Mouse (Mus musculus) embryonic facial prominence, embryonic 10.5 days (tissue): ENCODE measurements around the gene Anks1b. TPM values are rescaled to one million over a fixed set of nuclear protein-coding genes. Genes with fewer than 3 reads are reported as not detected.

Source experiments
- DNase-seq: peaks from one replicate; pipeline ENCODE4 v3.0.0-alpha.2; 2017; ENCODE audit warnings: low spot score
- H3K27ac ChIP-seq: fragments of 300-500 bp; sonication (generic); replicated peaks from 2 replicates; pipeline ENCODE4 v1.5.1; 2016; ENCODE audit warnings: mild to moderate bottlenecking
- H3K27me3 ChIP-seq: fragments of 300-500 bp; sonication (generic); replicated peaks from 2 replicates; pipeline ENCODE4 v1.6.1; 2016; ENCODE audit warnings: low read depth, mild to moderate bottlenecking; ENCODE audit not compliant: poor library complexity, severe bottlenecking
- H3K36me3 ChIP-seq: fragments of 300-500 bp; sonication (generic); replicated peaks from 2 replicates; pipeline ENCODE4 v1.6.1; 2016; ENCODE audit warnings: mild to moderate bottlenecking, moderate library complexity
- H3K4me1 ChIP-seq: fragments of 300-500 bp; sonication (generic); 2 replicates; pipeline ENCODE4 v1.6.1; 2016
- H3K4me3 ChIP-seq: fragments of 300-500 bp; sonication (generic); 2 replicates; pipeline ENCODE4 v1.5.1; 2016; ENCODE audit warnings: mild to moderate bottlenecking, moderate library complexity
- H3K9me3 ChIP-seq: fragments of 300-500 bp; sonication (generic); 2 replicates; pipeline ENCODE4 v1.6.1; 2016; ENCODE audit warnings: mild to moderate bottlenecking
- WGBS: fragments of 180-500 bp; shearing (Covaris S2); methylation state at CpG from one replicate; pipeline ENCODE4 v1.1.7; 2016; 5-methylcytosine and 5-hydroxymethylcytosine counted together
- polyA plus RNA-seq: library from polyadenylated mRNA; unstranded; fragments of >200 nt; fragmentation: Nextera tagmentation; extraction: Ambion mirVana; gene quantifications from 2 replicates; pipeline ENCODE4 v1.2.1, GENCODE M21; 2016

The Anks1b gene
- polyA plus RNA-seq, 1 experiment from 2014 or later, result 1.6 TPM

GRCm38 (mm10) chr10:90830591-90831287 is 957.4 kb downstream of the Anks1b start:
- Histone ChIP-seq H3K4me3 (peak overlapping the region; percentile 73), H3K36me3 (no peaks in the 10 kb centered on the region), H3K27ac (no peak overlapping the region), H3K9me3 (no peaks in the 10 kb centered on the region), H3K4me1 (peaks cover 17% of the 10 kb centered on the region), H3K27me3 (peaks cover 73% of the 10 kb centered on the region)
- WGBS, result 3% methylated on average over 21 of the region's 21 CpGs
- DNase-seq, result peak; percentile 27

- Histone ChIP-seq H3K4me1 (peaks cover 17% of the 10 kb centered on the region), H3K27ac (no peak overlapping the region), H3K9me3 (no peaks in the 10 kb centered on the region), H3K27me3 (peaks cover 71% of the 10 kb centered on the region), H3K4me3 (no peak overlapping the region), H3K36me3 (no peaks in the 10 kb centered on the region)
- no peak for DNase-seq
- WGBS, result 10% methylated on average over 2 of the region's 2 CpGs
Measured at GRCm38 (mm10) chr10:90831288-90831626, 957.9 kb downstream of the Anks1b start.

- Histone ChIP-seq H3K27ac (no peak overlapping the region), H3K4me1 (peaks cover 10% of the 10 kb centered on the region; the same call in 1 of the 2 replicates), H3K4me3 (no peak overlapping the region), H3K36me3 (no peaks in the 10 kb centered on the region), H3K27me3 (peaks cover 41% of the 10 kb centered on the region), H3K9me3 (no peaks in the 10 kb centered on the region)
- peak; percentile 11 for DNase-seq
- 29% methylated on average over 5 of the region's 5 CpGs for WGBS
Measured at GRCm38 (mm10) chr10:90834306-90834705, 961.0 kb downstream of the Anks1b start.

- DNase-seq, result no peak
- H3K9me3 ChIP-seq, result no peaks in the 10 kb centered on the region
- H3K4me1 ChIP-seq, result peaks cover under 1% of the 10 kb centered on the region; the same call in 1 of the 2 replicates
- no peak overlapping the region for H3K4me3 ChIP-seq
- H3K36me3 ChIP-seq, result no peaks in the 10 kb centered on the region
- H3K27me3 ChIP-seq, result peaks cover 32% of the 10 kb centered on the region
- no peak overlapping the region for H3K27ac ChIP-seq
Measured at GRCm38 (mm10) chr10:90835195-90835594, 961.9 kb downstream of the Anks1b start.

- H3K27me3 ChIP-seq, result no peaks in the 10 kb centered on the region
- H3K4me1 ChIP-seq, result no peaks in the 10 kb centered on the region
- WGBS, result 87% methylated on average over 9 of the region's 9 CpGs
- H3K36me3 ChIP-seq, result no peaks in the 10 kb centered on the region
- no peak overlapping the region for H3K4me3 ChIP-seq
- no peak for DNase-seq
- no peak overlapping the region for H3K27ac ChIP-seq
- peaks cover 7% of the 10 kb centered on the region; the same call in 1 of the 2 replicates for H3K9me3 ChIP-seq
Measured at GRCm38 (mm10) chr10:90839611-90840335, 966.5 kb downstream of the Anks1b start.

GRCm38 (mm10) chr10:90842398-90842797 is 969.1 kb downstream of the Anks1b start:
- Histone ChIP-seq H3K27ac (no peak overlapping the region), H3K36me3 (no peaks in the 10 kb centered on the region), H3K4me3 (no peak overlapping the region), H3K9me3 (peaks cover 7% of the 10 kb centered on the region; the same call in 1 of the 2 replicates), H3K27me3 (no peaks in the 10 kb centered on the region), H3K4me1 (no peaks in the 10 kb centered on the region)
- DNase-seq, result no peak
- 81% methylated on average over 2 of the region's 2 CpGs for WGBS

GRCm38 (mm10) chr10:90851077-90851476 is 977.8 kb downstream of the Anks1b start:
- 93% methylated on average over 6 of the region's 6 CpGs for WGBS
- Histone ChIP-seq H3K4me1 (no peaks in the 10 kb centered on the region), H3K4me3 (no peak overlapping the region), H3K27me3 (no peaks in the 10 kb centered on the region), H3K36me3 (no peaks in the 10 kb centered on the region), H3K27ac (no peak overlapping the region), H3K9me3 (no peaks in the 10 kb centered on the region)
- DNase-seq, result no peak

- H3K9me3 ChIP-seq, result no peaks in the 10 kb centered on the region
- WGBS, result 85% methylated on average over 11 of the region's 11 CpGs
- H3K4me3 ChIP-seq, result no peak overlapping the region
- H3K27me3 ChIP-seq, result no peaks in the 10 kb centered on the region
- no peak for DNase-seq
- H3K36me3 ChIP-seq, result no peaks in the 10 kb centered on the region
- H3K27ac ChIP-seq, result no peak overlapping the region
- H3K4me1 ChIP-seq, result no peaks in the 10 kb centered on the region
Measured at GRCm38 (mm10) chr10:90851999-90852398, 978.7 kb downstream of the Anks1b start.

- no peak for DNase-seq
- H3K9me3 ChIP-seq, result no peaks in the 10 kb centered on the region
- H3K4me3 ChIP-seq, result no peak overlapping the region
- H3K4me1 ChIP-seq, result no peaks in the 10 kb centered on the region
- H3K27me3 ChIP-seq, result no peaks in the 10 kb centered on the region
- no peaks in the 10 kb centered on the region for H3K36me3 ChIP-seq
- no peak overlapping the region for H3K27ac ChIP-seq
- WGBS, result 84% methylated on average over 7 of the region's 7 CpGs
Measured at GRCm38 (mm10) chr10:90852432-90852831, 979.1 kb downstream of the Anks1b start.

GRCm38 (mm10) chr10:90856668-90857067 is 983.4 kb downstream of the Anks1b start:
- Histone ChIP-seq H3K9me3 (no peaks in the 10 kb centered on the region), H3K4me3 (no peak overlapping the region), H3K27me3 (no peaks in the 10 kb centered on the region), H3K27ac (no peak overlapping the region), H3K4me1 (no peaks in the 10 kb centered on the region), H3K36me3 (no peaks in the 10 kb centered on the region)
- 44% methylated on average over 4 of the region's 4 CpGs for WGBS
- DNase-seq, result no peak

- Histone ChIP-seq H3K36me3 (no peaks in the 10 kb centered on the region), H3K27ac (no peak overlapping the region), H3K4me1 (peaks cover 6% of the 10 kb centered on the region; the same call in 1 of the 2 replicates), H3K9me3 (no peaks in the 10 kb centered on the region), H3K27me3 (no peaks in the 10 kb centered on the region; the same call in 1 of the 2 replicates), H3K4me3 (no peak overlapping the region)
- WGBS, result 88% methylated on average over 19 of the region's 19 CpGs
- DNase-seq, result no peak
Measured at GRCm38 (mm10) chr10:90859665-90860523, 986.6 kb downstream of the Anks1b start.

GRCm38 (mm10) chr10:90863881-90864598 is 990.7 kb downstream of the Anks1b start:
- DNase-seq, result peak; percentile 14

More at GRCm38 (mm10) chr10:90863881-90864598, 990.7 kb downstream of the Anks1b start:
- H3K4me1 ChIP-seq, result peaks cover 6% of the 10 kb centered on the region; the same call in 1 of the 2 replicates
- no peaks in the 10 kb centered on the region for H3K9me3 ChIP-seq
- WGBS, result 18% methylated on average over 10 of the region's 10 CpGs
- no peaks in the 10 kb centered on the region for H3K36me3 ChIP-seq
- H3K4me3 ChIP-seq, result no peak overlapping the region
- H3K27ac ChIP-seq, result no peak overlapping the region
- no peaks in the 10 kb centered on the region; the same call in 1 of the 2 replicates for H3K27me3 ChIP-seq
